Mouse (Mus musculus): ENCODE data around the gene D930048N14Rik.

The D930048N14Rik gene

GRCm38 (mm10) chr11:51702831-51703230, 52.1 kb downstream of the D930048N14Rik start:
- no peak for DNase-seq (ENCODE audit: low spot score in 2 of 2)

GRCm38 (mm10) chr11:51703379-51703998, 52.7 kb downstream of the D930048N14Rik start:
- peak in 1 of 2 experiments; percentile 27 for DNase-seq (ENCODE audit: low spot score in 2 of 2)

GRCm38 (mm10) chr11:51706451-51706850, 55.7 kb downstream of the D930048N14Rik start:
- DNase-seq (ENCODE audit: low spot score in 2 of 2), result no peak

GRCm38 (mm10) chr11:51707080-51707479, 56.3 kb downstream of the D930048N14Rik start:
- DNase-seq (ENCODE audit: low spot score in 2 of 2), result no peak
